Mouse (Mus musculus) spleen, adult 18-20 months (tissue): ENCODE measurements around the gene Hadh.

Experiments
- DNase-seq, 2 experiments: peaks; one replicate each; pipeline ENCODE4 v3.0.0; 2022; ENCODE audit warnings: mixed read lengths in 2 of 2

Hadh gene

DNA sequence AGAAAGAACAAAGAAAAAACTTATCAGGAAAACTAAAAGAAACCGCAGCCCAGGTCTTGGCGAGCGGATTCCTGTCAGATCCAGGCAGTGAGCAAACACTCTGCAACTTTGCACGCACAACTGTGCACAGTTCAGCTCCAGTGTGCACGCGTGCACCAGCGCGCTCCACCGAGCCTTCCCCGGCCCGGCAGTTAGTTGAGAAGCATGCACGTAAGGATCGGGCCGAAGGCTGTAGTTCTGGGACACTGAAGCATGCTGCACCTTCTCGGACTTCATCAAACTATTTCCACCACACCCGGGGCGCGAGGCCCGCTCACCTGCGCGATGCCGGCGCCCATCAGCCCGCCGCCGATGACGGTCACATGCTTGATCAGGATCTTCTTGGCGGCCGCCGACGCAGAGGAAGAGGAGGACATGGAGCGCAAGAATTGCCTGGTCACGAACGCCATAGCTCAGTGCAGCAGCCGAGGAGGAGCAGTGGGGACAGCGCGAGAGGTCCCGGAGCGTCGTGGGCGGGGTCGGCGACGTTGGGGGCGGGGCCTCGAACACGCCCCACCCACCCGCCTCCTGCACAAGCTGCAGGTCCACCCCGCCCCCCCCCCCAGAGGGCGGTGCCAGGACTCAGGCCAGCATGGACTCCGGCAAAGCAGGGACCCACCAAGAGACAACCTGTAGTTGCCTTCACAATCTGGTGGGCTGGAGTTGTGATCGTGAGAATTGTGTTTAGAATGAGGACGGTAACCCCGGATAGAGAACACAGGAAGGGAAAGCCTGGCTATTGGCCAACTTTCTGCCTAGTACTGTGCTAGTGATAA is at the start of gene Hadh:
Gene Hadh, minus strand, starts transcription at position 543 of the 815 bp plus-strand sequence.
- DNase-seq: peak; percentile 78 to 84

DNA sequence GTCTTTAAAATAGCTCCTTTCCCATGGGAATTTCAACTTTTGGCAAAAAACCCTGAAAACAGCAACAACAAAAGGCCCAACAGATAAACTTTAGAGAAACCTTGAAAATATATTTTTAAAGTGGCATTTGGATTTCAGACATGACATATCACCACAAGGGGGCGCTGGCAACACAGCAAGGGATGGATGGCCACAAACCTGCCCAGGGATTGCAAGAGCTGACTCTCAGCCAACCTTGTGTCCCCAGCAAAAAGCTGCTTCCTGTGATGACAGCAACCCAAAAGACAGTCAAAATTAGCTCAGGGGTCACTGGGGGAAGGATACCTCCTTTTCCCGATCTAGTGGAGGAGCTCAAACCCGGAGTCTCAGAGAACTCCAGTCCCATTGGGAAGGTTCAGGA is 48.3 kb upstream of the Hadh start:
- peak; percentile 29 to 69 for DNase-seq

DNA sequence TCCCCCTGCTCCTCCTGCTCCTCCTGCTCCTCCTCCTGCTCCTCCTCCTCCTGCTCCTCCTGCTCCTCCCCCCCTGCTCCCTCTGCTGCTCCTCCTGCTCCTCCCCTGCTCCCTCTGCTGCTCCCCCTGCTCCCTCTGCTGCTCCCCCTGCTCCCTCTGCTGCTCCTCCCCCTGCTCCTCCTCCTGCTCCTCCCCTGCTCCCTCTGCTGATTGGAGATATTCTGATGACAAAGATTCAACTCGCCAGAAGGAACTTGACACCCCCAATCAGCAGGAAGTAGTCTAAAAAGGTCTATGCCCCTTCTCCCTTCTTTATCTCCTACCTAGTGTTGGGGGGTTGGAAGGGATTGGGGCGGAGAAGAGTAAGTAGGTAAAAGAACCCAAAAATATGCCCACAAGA is 46.3 kb upstream of the Hadh start:
- no peak for DNase-seq

DNA sequence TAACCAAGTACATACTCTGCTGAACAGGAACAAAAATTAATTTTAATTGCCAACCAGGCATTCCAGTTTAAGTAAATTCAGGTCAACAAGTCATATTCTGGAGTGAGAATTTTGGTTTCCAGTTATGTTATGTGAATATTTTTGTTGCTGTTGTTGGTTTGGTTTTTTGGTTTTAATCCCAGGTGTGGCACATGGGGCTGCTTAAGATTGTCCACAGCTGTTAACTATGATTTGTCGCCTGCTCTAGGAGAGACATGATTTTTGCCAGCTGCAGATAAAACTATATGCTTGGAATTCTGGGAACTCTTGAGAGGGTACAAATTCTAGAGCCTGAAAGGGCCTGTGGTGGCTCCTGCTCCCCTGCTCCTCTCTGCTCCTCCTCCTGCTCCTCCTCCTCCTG is 45.2 kb upstream of the Hadh start:
- DNase-seq: no peak

DNA sequence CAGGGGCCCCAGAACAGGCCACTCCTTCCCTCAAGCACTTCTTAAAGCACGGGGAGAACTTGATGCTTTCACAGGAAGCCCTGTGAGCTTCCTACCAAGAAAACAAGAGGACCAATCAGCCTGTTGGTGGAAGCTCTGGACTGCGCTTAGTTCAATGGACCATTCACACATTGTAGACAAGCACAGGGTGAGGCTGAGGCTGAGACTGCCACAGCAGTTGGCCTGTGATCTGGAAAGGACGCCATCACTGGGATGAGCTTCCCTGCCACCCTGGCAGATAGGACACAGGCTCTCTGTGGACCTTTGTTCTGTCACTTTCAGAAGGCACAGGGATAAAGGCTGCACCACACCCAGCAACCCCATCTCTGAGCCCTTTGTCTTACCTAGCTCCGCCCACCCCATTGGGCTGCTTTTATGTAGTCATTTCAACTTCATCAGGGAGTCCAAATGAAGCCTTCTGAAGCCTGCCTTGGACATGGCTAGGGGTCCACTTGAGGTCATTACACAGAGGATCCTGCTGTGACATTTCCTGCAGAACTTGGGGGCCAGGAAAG is 44.1 kb upstream of the Hadh start:
- DNase-seq: no peak

- no peak for DNase-seq
Observed at GRCm38 (mm10) chr3:131312340-131312739, 40.4 kb upstream of the Hadh start.

GRCm38 (mm10) chr3:131310572-131310971 is 38.7 kb upstream of the Hadh start:
- DNase-seq: no peak

DNA sequence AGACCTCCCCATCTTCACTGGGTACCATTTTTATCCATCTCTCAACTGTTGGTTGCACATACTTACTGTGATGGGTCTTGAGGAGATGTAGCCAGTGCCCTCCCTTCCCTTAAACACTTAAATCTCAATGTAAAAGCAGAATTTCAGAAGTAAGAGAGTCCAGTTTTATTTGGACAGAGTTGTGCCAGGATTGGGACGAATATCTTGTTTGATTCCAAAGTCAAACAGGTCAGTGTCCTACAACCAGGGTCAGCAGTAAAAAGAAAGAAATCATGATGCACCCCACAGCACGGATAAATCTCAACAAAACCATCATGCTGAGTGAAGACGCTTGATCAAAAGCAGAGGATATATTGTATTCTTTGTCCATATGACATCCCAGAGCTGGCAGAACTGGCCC is 35.9 kb upstream of the Hadh start:
- no peak for DNase-seq

GRCm38 (mm10) chr3:131306255-131306654 is 34.4 kb upstream of the Hadh start:
- DNase-seq: no peak

DNA sequence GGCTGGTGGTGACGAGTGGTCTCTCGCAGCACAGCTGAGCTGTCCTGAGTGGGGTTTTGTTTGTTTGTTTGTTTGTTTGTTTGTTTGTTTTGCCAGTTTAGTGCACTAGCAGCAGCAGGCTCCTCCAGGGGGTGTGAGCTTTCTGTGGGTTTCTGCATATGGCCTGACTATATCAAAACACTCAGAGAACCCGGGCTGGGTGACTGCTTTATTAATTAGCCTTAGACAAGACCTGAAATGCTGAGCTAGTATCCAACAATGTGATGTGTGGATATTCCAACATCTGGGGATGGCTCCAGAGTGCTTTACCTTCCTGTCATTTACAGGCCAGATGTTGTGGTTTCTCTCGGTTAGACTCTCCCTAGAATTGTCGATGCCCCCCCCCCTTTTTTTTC is 31.4 kb upstream of the Hadh start:
- no peak for DNase-seq

DNA sequence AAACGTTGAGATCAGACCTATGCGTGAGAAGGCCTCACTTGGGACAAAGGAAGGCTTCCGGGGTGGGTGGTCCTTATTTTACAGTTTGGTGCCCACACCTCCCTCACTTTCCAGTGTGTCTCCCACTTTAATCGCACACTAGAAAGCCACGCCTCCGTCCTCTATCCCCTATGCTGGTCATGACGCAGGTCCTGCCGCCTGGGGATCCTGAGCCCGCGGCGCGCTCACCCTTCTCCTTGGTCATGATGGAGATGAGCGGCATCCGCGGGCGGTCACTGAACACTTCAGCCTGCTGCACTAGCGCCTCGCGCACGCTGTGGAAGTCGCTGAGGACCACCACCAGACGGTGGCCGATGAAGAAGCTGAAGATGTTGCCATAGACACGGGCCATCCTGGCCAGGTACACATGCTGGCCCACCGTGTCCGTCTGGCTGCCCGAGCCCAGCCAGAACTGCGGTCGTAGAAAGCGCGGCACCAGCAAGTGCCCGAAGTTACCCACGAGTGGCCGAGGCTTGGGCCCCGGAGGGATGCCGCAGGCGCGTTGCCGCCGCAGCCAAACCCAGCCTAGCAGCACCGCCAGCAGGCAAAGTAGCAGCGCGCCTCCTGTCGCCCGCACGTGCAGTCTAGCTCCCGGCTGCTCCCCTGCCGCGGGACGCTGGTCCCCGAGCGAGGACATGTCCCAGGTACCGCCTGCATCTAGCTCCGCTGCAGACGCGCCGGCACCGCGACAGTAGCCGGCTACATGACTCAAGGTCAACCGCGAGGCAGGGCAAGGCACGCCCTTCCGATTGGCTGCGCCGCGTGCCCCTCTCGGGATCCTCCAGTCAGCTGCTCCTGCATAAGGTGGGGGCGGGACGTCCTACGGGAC is 30.8 kb upstream of the Hadh start, which contains the start of gene Cyp2u1:
Gene Cyp2u1, minus strand, starts transcription at position 776 of the 868 bp plus-strand sequence.
- DNase-seq: peak; percentile 79 to 83

DNA sequence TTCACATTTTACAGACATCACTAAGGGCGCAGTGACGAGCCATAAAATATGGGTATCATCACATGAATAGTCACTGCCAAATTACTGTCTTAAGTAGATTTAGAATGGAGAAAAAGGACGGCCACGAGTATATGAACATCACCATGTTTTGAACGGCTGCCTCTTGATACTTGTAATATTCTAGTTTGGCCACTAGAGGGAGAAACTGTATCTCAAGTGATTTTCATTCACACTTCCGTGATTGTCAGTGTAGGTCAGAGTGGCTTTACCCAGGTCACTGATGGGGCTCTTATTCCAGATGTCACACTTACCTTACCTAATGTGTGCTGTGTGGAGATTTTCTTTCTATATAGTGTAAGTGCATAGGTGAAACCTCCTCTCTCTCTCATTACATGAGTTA is 28.0 kb upstream of the Hadh start:
- no peak for DNase-seq

DNA sequence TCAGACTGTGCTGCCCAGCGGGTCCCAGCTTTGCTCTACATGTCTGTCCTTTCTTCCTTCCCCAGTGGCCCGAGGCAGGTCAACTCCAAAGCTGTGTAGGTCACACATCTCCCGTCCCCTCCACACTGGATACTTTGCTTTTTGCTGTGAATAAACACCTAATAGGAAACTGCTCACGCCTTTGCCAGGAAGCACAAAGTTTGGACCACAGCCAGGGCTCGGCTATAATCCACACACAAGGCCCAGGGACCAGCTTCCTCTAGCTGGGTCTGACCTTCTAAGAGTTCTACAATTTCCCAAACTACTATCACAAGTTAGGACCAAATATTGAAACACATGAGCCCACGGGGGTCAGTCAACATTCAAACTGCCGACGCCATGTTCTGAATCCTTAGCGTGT is 27.2 kb upstream of the Hadh start:
- DNase-seq: no peak

GRCm38 (mm10) chr3:131296893-131297292 is 25.0 kb upstream of the Hadh start:
- DNase-seq: no peak

GRCm38 (mm10) chr3:131295513-131296200 is 23.8 kb upstream of the Hadh start:
- no peak for DNase-seq

DNA sequence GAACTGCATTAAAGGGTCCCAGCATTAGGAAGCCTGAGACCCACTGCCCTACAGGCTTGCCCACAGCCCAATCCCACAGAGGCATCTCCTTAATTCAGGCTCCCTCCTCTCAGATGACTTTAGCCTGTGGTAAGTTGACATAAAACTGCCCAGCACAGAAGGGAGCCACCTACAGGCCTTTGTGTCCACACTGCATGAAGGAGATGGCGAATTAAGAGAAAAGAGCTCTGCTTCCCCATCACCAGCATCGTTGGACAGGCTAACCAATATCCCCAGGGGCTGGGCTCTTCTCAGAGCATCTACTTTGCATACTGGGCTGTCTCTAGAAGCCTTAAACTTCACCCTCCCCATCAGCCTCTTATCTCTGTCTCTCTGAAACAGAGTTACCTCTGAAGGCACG is 22.6 kb upstream of the Hadh start:
- DNase-seq: no peak

GRCm38 (mm10) chr3:131292959-131293358 is 21.1 kb upstream of the Hadh start:
- DNase-seq: no peak

GRCm38 (mm10) chr3:131292349-131292748 is 20.4 kb upstream of the Hadh start:
- no peak for DNase-seq

GRCm38 (mm10) chr3:131291890-131292289 is 20.0 kb upstream of the Hadh start:
- DNase-seq: no peak

GRCm38 (mm10) chr3:131274151-131274550 is 2.2 kb upstream of the Hadh start:
- no peak for DNase-seq

- no peak for DNase-seq
Observed at GRCm38 (mm10) chr3:131272374-131273100, 636 bp upstream of the Hadh start.

GRCm38 (mm10) chr3:131271157-131271556 is 744 bp downstream of the Hadh start:
- peak in 1 of 2 experiments; percentile 20 for DNase-seq
